Mouse (Mus musculus) bone marrow, adult 2 months (tissue): ENCODE results near the gene Unk.

Experiments used
- CTCF ChIP-seq: fragments of 200-500 bp; IDR thresholded peaks from 2 replicates; pipeline ENCODE4 v1.5.1; 2011; ENCODE audit warnings: low read length, control low read depth; ENCODE audit not compliant: control insufficient read depth, insufficient read depth
- POLR2A ChIP-seq: fragments of 200-500 bp; IDR thresholded peaks from 2 replicates; pipeline ENCODE4 v1.6.1; 2011; ENCODE audit warnings: low read depth, mild to moderate bottlenecking, control low read depth, low read length, borderline replicate concordance; ENCODE audit not compliant: control insufficient read depth

- no peak for TF ChIP-seq CTCF
- no peak for TF ChIP-seq POLR2A
These were observed 70.7 kb downstream of the Unk start for GRCm38 (mm10) chr11:116100839-116101238.
